Mouse (Mus musculus) hindbrain, embryonic 15.5 days (tissue): Measurements from ENCODE around the gene Gm21767. TPM values are rescaled to one million over a fixed set of nuclear protein-coding genes. Genes with fewer than 3 reads are reported as not detected.
"Not testable (repeated sequence)": the region's sequence is repeated elsewhere in the genome, so short reads cannot be mapped to it uniquely, and the experiment has no call there.

Source experiments
- ATAC-seq: fragments of 200-750 bp; cut with Nextera tagmentation; 2 replicates; pipeline ENCODE4 v1.8.0; 2017; ENCODE audit warnings: low read depth, moderate number of reproducible peaks, moderate TSS enrichment; ENCODE audit not compliant: low FRiP score
- H3K27ac ChIP-seq: fragments of 300-500 bp; sonication (generic); replicated peaks from 2 replicates; pipeline ENCODE4 v1.5.1; 2015; ENCODE audit warnings: mild to moderate bottlenecking, inconsistent platforms
- H3K27me3 ChIP-seq: fragments of 300-500 bp; sonication (generic); 2 replicates; pipeline ENCODE4 v1.6.1; 2015; ENCODE audit warnings: control low read depth, inconsistent platforms
- H3K36me3 ChIP-seq: fragments of 300-500 bp; sonication (generic); 2 replicates; pipeline ENCODE4 v1.6.1; 2015; ENCODE audit warnings: control low read depth, inconsistent platforms
- H3K4me1 ChIP-seq: fragments of 300-500 bp; sonication (generic); replicated peaks from 2 replicates; pipeline ENCODE4 v1.6.1; 2015; ENCODE audit warnings: control low read depth, inconsistent platforms
- H3K4me2 ChIP-seq: fragments of 300-500 bp; sonication (generic); 2 replicates; pipeline ENCODE4 v1.6.1; 2015; ENCODE audit warnings: moderate library complexity, mild to moderate bottlenecking, inconsistent platforms
- H3K4me3 ChIP-seq: fragments of 300-500 bp; sonication (generic); 2 replicates; pipeline ENCODE4 v1.5.1; 2015; ENCODE audit warnings: mild to moderate bottlenecking, inconsistent platforms
- H3K9ac ChIP-seq: fragments of 300-500 bp; sonication (generic); 2 replicates; pipeline ENCODE4 v1.6.1; 2015; ENCODE audit warnings: inconsistent platforms
- H3K9me3 ChIP-seq: fragments of 300-500 bp; sonication (generic); 2 replicates; pipeline ENCODE4 v1.6.1; 2016; ENCODE audit warnings: control low read depth, inconsistent platforms
- WGBS: fragments of 180-500 bp; shearing (Covaris S2); methylation state at CpG from one replicate; pipeline ENCODE4 v1.1.7; 2015; 5-methylcytosine and 5-hydroxymethylcytosine counted together
- polyA plus RNA-seq: library from polyadenylated mRNA; unstranded; fragments of >200 nt; fragmentation: Nextera tagmentation; extraction: Ambion mirVana; gene quantifications from 2 replicates; pipeline ENCODE4 v1.2.1, GENCODE M21; 2015

The Gm21767 gene
- polyA plus RNA-seq = not detected in 2 replicates

DNA sequence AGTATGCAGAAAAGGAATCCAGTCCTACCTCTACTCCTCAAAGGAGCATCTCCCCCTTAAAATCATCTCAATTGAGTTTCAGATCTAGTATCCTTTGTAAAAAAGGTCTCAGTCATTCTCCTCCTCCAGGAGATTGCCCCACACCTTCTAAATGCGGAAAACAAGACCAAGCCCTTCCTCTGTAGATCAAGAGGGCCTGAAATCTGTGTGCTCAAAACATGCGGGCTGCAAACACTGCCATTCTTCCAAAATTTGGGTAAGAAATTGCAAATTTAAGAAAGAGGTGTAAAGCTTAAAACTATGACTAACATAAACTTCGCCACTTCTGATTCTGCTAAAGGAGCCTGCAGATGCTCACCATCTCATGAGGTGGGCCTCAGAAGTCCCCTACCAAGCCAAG lies at the start of gene Gm21767:
Gene Gm21767, plus strand, starts transcription at position 301 of the 400 bp plus-strand sequence.
- not testable (repeated sequence) for H3K9me3 ChIP-seq, H3K4me1 ChIP-seq, H3K36me3 ChIP-seq, ATAC-seq, H3K9ac ChIP-seq, H3K27ac ChIP-seq, H3K4me2 ChIP-seq, H3K27me3 ChIP-seq, H3K4me3 ChIP-seq
- WGBS = no CpG with 5 or more reads among the region's 3 CpGs
